Mouse (Mus musculus): ENCODE results near the gene Rapgef4. TPM values are rescaled to one million over a fixed set of nuclear protein-coding genes. Genes with fewer than 3 reads are reported as not detected.
"Not testable (repeated sequence)": the region's sequence is repeated elsewhere in the genome, so short reads cannot be mapped to it uniquely, and the experiment has no call there.

Gene Rapgef4
- total and polyA plus RNA-seq, 2 experiments from 2014 or later: 5.3 to 5.5 TPM

DNA sequence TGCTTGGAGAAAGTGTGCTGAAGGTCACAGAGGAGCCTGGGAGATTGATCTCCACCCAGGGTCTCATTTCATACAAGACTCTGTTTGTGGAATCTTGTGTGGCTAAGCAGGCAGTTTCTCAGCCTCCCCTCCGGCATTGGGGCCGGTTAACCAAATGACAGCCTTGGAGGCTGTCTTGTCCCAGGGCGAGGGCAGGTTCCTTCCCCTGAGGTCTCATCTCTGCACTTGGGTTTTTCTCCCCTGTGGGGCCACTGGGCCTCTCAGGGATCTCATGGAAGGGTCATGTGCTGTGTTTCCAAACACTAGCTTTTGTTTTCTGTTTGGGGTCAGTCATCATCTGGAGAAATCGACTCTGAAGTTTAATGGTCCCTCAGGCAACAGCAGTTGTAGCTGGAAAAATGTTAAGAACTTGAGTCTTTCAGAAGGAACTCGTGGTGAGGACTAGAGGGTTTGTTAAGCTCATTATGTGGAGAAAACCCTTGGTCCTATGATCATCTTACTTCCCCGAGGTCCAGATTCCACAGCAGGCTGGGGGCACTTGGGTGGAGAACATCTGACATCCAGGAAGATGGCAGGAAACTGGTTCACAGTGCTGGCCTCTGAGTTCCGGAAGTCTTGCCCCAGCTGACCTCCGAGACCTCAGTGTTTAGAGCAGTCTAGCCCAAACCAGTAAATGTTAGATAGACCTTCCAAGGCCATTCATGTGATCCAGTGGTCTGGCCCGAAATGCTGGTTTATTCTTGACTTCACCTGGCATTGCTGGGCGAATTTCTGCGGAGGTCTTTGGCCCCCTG lies 75.2 kb downstream of the Rapgef4 start:
- Histone ChIP-seq H3K4me2 (ENCODE audit: low read depth, low read length) (peak overlapping the region; percentile 5; the same call in 1 of the 2 replicates), H3K4me3 (ENCODE audit: low read depth, low read length) (no peak overlapping the region), H3K9me3 (replicated peaks; ENCODE audit: control insufficient read depth, low read length) (no peaks in the 10 kb centered on the region), H3K36me3 (replicated peaks; ENCODE audit: control insufficient read depth, insufficient read depth, low read length) (no peaks in the 10 kb centered on the region), H3K27me3 (ENCODE audit: control insufficient read depth, insufficient read depth, low read length) (no peaks in the 10 kb centered on the region), H3K27ac (ENCODE audit: low read depth) (peak overlapping the region; percentile 41), H3K4me1 (ENCODE audit: control insufficient read depth, insufficient read depth) (peaks cover 17% of the 10 kb centered on the region), H3K9ac (replicated peaks; ENCODE audit: low read depth, low read length) (no peak overlapping the region)
- WGBS: 68% methylated on average over 11 of the region's 11 CpGs
- no peak for TF ChIP-seq CTCF (IDR thresholded peaks at IDR 0.05; ENCODE audit: low read depth)
- no peak for TF ChIP-seq EP300 (IDR thresholded peaks at IDR 0.05; ENCODE audit: low read depth)
- ATAC-seq (ENCODE audit: insufficient read depth, low read depth): no peak
- DNase-seq (ENCODE audit: low spot score): no peak

DNA sequence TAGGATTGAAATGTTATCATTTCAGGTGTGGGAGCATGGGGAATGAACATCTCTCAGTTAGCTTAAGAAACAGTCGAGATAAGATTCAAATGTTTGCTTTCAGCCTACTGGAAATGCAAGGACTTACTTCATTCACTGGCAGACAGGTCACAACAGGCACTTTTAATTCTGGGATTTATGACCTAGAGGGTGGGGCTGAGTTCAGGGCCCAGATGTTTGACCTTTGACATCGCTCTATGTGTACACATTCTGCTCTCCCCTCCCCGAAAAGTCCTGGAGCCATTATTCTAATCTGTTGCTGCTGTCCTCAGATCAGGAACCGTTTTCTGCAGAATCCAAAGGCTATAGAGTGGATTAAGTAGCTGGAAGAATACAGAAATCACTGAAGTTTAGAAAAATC lies 81.9 kb downstream of the Rapgef4 start:
- Histone ChIP-seq H3K9me3 (replicated peaks; ENCODE audit: control insufficient read depth, low read length) (no peaks in the 10 kb centered on the region), H3K9ac (replicated peaks; ENCODE audit: low read depth, low read length) (no peak overlapping the region), H3K27ac (ENCODE audit: low read depth) (no peak overlapping the region), H3K4me3 (ENCODE audit: low read depth, low read length) (no peak overlapping the region), H3K4me2 (ENCODE audit: low read depth, low read length) (no peak overlapping the region), H3K4me1 (ENCODE audit: control insufficient read depth, insufficient read depth) (no peaks in the 10 kb centered on the region), H3K36me3 (replicated peaks; ENCODE audit: control insufficient read depth, insufficient read depth, low read length) (no peaks in the 10 kb centered on the region), H3K27me3 (ENCODE audit: control insufficient read depth, insufficient read depth, low read length) (no peaks in the 10 kb centered on the region)
- WGBS: 65% methylated on average over 4 of the region's 4 CpGs
- ATAC-seq (ENCODE audit: insufficient read depth, low read depth): no peak
- no peak for TF ChIP-seq CTCF (IDR thresholded peaks at IDR 0.05; ENCODE audit: low read depth)
- TF ChIP-seq EP300 (IDR thresholded peaks at IDR 0.05; ENCODE audit: low read depth): no peak
- DNase-seq (ENCODE audit: low spot score): no peak

DNA sequence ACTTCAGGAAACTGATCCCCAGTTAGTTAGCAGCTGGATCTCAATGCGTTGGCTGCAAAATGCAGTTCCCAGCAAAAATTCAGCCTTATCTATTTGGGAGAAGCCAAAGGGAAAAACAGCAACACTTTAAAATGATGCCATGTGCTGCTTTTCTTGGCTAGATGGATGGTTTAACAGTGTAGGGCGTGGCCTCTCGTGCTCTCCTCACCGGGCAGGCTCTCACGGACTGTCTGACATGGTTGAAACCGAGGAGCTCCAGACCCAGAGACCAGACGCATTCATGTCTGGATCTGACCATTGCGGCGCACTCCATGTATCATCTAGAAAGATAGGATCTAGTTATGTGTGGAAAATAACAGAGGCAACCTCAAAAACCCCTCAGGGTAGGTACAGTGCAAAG lies 87.5 kb downstream of the Rapgef4 start:
- 61% methylated on average over 9 of the region's 9 CpGs for WGBS

DNA sequence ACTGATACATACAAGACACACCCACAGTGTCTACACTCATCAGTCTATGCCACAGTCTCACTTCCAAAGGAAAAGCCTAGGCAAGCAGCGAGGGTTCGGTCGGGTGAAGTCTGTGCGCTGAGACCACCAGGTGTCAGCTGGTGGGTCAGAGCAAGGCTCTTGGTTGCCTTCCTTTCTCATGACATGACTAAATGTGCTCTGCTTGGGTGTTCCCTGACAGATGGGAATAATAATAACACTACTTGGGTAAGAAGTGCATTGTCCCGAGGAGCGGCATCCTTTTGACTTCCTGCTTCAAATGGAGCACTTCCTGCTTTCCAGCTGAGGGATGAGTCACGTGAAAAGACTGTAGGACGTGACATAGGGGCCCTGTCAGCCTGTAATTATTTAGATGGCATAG lies 89.0 kb downstream of the Rapgef4 start:
- Histone ChIP-seq H3K4me1 (ENCODE audit: control insufficient read depth, insufficient read depth) (0 out of 2 replicates have a peak, but pooled peaks cover 4% of the 10 kb centered on the region), H3K4me2 (ENCODE audit: low read depth, low read length) (0 out of 2 replicates have a peak overlapping the region, but pooled peaks have one; percentile 14), H3K36me3 (replicated peaks; ENCODE audit: control insufficient read depth, insufficient read depth, low read length) (no peaks in the 10 kb centered on the region), H3K9me3 (replicated peaks; ENCODE audit: control insufficient read depth, low read length) (no peaks in the 10 kb centered on the region), H3K4me3 (ENCODE audit: low read depth, low read length) (no peak overlapping the region), H3K27ac (ENCODE audit: low read depth) (0 out of 2 replicates have a peak overlapping the region, but pooled peaks have one; percentile 41), H3K27me3 (ENCODE audit: control insufficient read depth, insufficient read depth, low read length) (no peaks in the 10 kb centered on the region), H3K9ac (replicated peaks; ENCODE audit: low read depth, low read length) (no peak overlapping the region)
- TF ChIP-seq CTCF (IDR thresholded peaks at IDR 0.05; ENCODE audit: low read depth) (no peak), EP300 (IDR thresholded peaks at IDR 0.05; ENCODE audit: low read depth) (no peak)
- 67% methylated on average over 8 of the region's 8 CpGs for WGBS
- DNase-seq (ENCODE audit: low spot score) (peak; percentile 24), ATAC-seq (ENCODE audit: insufficient read depth, low read depth) (0 out of 2 replicates have a peak, but pooled peaks have one; percentile 27)

More for the DNA sequence above, 87.5 kb downstream of the Rapgef4 start:
- H3K4me3 ChIP-seq (ENCODE audit: low read depth, low read length): no peak overlapping the region
- H3K36me3 ChIP-seq (replicated peaks; ENCODE audit: control insufficient read depth, insufficient read depth, low read length): no peaks in the 10 kb centered on the region
- no peaks in the 10 kb centered on the region for H3K9me3 ChIP-seq (replicated peaks; ENCODE audit: control insufficient read depth, low read length)
- H3K4me2 ChIP-seq (ENCODE audit: low read depth, low read length): no peak overlapping the region
- DNase-seq (ENCODE audit: low spot score) (no peak), ATAC-seq (ENCODE audit: insufficient read depth, low read depth) (no peak)
- H3K27me3 ChIP-seq (ENCODE audit: control insufficient read depth, insufficient read depth, low read length): no peaks in the 10 kb centered on the region
- no peak overlapping the region for H3K9ac ChIP-seq (replicated peaks; ENCODE audit: low read depth, low read length)
- H3K27ac ChIP-seq (ENCODE audit: low read depth): no peak overlapping the region
- TF ChIP-seq CTCF (IDR thresholded peaks at IDR 0.05; ENCODE audit: low read depth) (no peak), EP300 (IDR thresholded peaks at IDR 0.05; ENCODE audit: low read depth) (no peak)
- H3K4me1 ChIP-seq (ENCODE audit: control insufficient read depth, insufficient read depth): 0 out of 2 replicates have a peak, but pooled peaks cover 4% of the 10 kb centered on the region

DNA sequence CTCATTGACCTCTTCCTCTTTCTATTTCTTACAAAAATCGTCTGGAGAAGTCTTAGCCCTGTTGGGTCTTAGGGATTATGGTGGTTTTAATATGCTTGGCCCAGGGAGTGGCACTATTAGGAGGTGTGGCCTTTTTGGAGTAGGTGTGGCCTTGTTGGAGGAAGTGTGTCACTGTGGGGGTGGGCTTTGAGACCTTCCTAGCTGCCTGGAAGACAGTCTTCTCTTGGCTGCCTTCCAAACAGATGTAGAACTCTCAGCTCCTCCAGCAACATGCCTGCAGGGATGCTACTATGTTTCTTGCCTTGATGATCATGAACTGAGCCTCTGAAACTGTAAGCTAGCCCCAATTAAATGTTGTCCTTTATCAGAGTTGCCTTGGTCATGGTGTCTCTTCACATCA lies 92.1 kb downstream of the Rapgef4 start:
- H3K4me3 ChIP-seq (ENCODE audit: low read depth, low read length); H3K27ac ChIP-seq (ENCODE audit: low read depth); H3K4me2 ChIP-seq (ENCODE audit: low read depth, low read length); H3K27me3 ChIP-seq (ENCODE audit: control insufficient read depth, insufficient read depth, low read length); DNase-seq (ENCODE audit: low spot score); H3K9me3 ChIP-seq (replicated peaks; ENCODE audit: control insufficient read depth, low read length); H3K36me3 ChIP-seq (replicated peaks; ENCODE audit: control insufficient read depth, insufficient read depth, low read length); ATAC-seq (ENCODE audit: insufficient read depth, low read depth); H3K9ac ChIP-seq (replicated peaks; ENCODE audit: low read depth, low read length); H3K4me1 ChIP-seq (ENCODE audit: control insufficient read depth, insufficient read depth): not testable (repeated sequence)
- WGBS: 43% methylated on average over 1 of the region's 1 CpGs
